Mouse (Mus musculus): Measurements from ENCODE around the gene 5830473C10Rik. TPM values are rescaled to one million over a fixed set of nuclear protein-coding genes. Genes with fewer than 3 reads are reported as not detected.
A peak's percentile ranks its signal among the peaks of the same experiment; 100 is the strongest.
"Not testable (repeated sequence)": the region's sequence is repeated elsewhere in the genome, so short reads cannot be mapped to it uniquely, and the experiment has no call there.

Gene 5830473C10Rik
- polyA plus RNA-seq, 1 experiment from 2014 or later = not detected

DNA sequence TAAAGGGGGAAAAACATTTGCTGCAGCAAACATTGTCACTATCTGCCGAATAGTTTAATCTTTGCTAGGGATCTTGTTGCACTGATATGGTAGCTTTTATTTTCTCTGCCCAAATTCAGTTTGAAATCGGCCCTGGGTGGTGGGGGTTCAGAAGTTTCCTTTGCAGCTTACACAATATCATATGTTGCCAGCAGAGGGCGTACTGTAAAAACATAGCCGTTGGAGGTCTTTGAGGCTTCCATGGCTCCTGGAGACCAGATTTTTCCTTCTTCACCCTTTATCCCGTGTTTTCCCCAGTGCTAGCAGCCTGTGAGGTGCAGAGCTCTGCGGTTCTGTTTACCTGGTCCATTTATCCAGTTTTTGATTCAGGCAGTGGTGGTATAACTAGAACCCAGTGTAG lies 40.6 kb downstream of the 5830473C10Rik start:
- Histone ChIP-seq H3K27ac (no peak overlapping the region), H3K9me3 (replicated peaks) (no peaks in the 10 kb centered on the region), H3K4me1 (no peaks in the 10 kb centered on the region), H3K4me3 (no peak overlapping the region), H3K27me3 (no peaks in the 10 kb centered on the region), H3K36me3 (ENCODE audit: poor library complexity, severe bottlenecking) (no peaks in the 10 kb centered on the region), H3K4me2 (no peak overlapping the region), H3K9ac (no peak overlapping the region)
- peak; percentile 50; the same call in 1 of the 2 replicates for ATAC-seq
- 20% methylated on average over 6 of the region's 6 CpGs for WGBS

DNA sequence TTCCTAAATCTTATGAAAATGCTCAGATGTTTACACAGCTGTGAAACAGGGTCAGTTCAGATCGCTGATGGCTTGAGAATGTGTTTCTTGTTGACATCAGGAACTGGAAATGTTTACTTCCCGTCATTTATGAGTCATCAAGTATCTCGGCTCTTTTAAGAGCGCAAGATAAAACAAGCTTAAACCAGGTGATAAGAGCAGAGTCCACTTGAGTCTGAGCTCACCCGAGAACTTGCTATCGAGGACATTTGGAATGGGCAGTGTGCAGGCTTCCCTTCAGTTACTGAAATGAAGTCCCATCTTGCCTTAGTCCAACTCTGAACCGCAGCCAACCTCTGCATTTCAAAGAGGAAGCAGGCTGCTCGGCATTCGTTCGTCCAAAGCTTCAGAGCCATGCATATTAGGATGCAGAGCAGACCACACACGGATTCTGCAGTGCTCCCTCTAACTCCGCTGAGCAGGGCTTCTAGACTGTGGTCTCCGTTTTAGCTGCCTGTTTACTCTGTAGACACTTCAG lies 42.6 kb downstream of the 5830473C10Rik start:
- H3K27me3 ChIP-seq = no peaks in the 10 kb centered on the region
- no peaks in the 10 kb centered on the region for H3K36me3 ChIP-seq (ENCODE audit: poor library complexity, severe bottlenecking)
- H3K4me1 ChIP-seq = no peaks in the 10 kb centered on the region
- no peak for ATAC-seq
- H3K9ac ChIP-seq = no peak overlapping the region
- H3K27ac ChIP-seq = no peak overlapping the region
- H3K4me2 ChIP-seq = no peak overlapping the region
- no peak overlapping the region for H3K4me3 ChIP-seq
- no peaks in the 10 kb centered on the region for H3K9me3 ChIP-seq (replicated peaks)
- WGBS = 67% methylated on average over 13 of the region's 13 CpGs

DNA sequence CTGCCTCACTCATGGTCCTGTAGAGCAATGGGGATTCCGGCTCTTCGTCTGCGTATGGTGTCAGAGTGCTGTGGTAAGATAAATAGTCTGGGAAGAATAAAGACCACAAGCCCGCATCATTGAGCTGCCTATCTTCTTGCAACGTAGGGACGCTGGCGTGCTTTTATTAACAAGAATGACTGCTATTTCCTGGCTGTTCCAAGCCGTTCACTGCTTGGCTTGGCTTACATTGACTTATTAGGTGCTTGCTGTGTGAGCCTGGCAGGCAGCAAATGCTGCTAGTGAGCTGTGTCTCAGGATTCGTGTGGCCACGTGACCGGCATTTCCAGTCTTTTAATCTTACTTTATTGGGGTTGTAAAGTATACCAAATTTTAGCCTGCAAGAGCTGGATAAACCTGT lies 48.0 kb downstream of the 5830473C10Rik start:
- WGBS = 88% methylated on average over 11 of the region's 11 CpGs
- H3K36me3 ChIP-seq (ENCODE audit: poor library complexity, severe bottlenecking) = no peaks in the 10 kb centered on the region
- no peak overlapping the region for H3K4me3 ChIP-seq
- H3K9ac ChIP-seq = no peak overlapping the region
- ATAC-seq = no peak
- no peak overlapping the region for H3K4me2 ChIP-seq
- no peaks in the 10 kb centered on the region for H3K9me3 ChIP-seq (replicated peaks)
- H3K4me1 ChIP-seq = no peaks in the 10 kb centered on the region
- H3K27ac ChIP-seq = no peak overlapping the region
- H3K27me3 ChIP-seq = no peaks in the 10 kb centered on the region

DNA sequence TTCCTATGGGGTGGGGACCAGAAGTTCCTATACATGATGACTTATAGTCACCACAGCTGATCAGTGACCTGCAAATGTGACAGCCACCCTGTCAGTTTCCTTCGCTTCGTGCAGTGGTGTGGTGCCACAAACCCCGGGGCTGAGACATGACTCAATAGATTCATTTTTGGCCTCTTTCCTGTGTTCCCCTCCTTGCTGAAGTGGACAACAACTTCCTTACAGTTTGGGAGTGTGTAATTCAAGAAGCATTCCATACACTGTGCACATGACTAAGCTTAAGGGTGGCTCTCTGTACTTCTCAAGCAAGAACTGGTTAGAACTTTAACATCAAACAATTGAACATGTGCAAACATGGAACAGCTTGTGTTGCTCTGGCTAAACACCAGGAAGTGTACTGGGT lies 50.5 kb downstream of the 5830473C10Rik start:
- Histone ChIP-seq H3K4me3 (no peak overlapping the region), H3K27ac (no peak overlapping the region), H3K4me2 (no peak overlapping the region), H3K9ac (no peak overlapping the region), H3K4me1 (no peaks in the 10 kb centered on the region), H3K27me3 (no peaks in the 10 kb centered on the region), H3K9me3 (replicated peaks) (no peaks in the 10 kb centered on the region), H3K36me3 (ENCODE audit: poor library complexity, severe bottlenecking) (no peaks in the 10 kb centered on the region)
- no peak for ATAC-seq
- 88% methylated on average over 3 of the region's 3 CpGs for WGBS

DNA sequence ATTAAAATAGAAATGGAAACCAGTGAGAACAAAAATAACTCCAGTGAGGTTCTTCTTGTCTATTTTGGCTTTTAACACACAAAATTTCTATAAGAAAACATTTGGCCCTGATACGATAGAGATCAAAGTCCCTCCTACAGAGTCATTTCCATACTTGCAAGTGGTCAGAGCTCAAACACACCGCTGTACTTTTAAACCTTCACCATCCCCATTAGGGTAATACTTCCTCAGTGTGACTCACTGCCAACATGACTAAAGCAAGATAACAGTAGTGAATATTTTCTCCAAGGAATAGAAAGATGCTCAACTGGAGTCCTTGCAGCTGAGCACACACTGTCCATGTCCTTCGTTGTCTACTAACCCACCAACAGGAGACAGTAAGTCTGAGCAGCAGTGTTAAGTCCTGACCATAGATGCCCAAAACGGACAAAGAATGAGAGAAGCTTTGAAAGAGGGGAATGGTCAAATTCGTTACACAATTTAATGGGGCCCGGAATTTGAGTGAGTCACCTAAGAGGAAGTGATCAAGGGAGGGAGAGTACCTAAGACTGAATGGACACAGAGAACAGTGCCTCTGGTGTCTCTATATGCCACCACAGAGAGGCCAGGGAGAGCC lies 51.2 kb downstream of the 5830473C10Rik start:
- no peak overlapping the region for H3K9ac ChIP-seq
- no peaks in the 10 kb centered on the region for H3K9me3 ChIP-seq (replicated peaks)
- no peak overlapping the region for H3K27ac ChIP-seq
- no peaks in the 10 kb centered on the region for H3K27me3 ChIP-seq
- 81% methylated on average over 6 of the region's 6 CpGs for WGBS
- no peaks in the 10 kb centered on the region for H3K36me3 ChIP-seq (ENCODE audit: poor library complexity, severe bottlenecking)
- no peak for ATAC-seq
- H3K4me2 ChIP-seq = no peak overlapping the region
- H3K4me3 ChIP-seq = no peak overlapping the region
- no peaks in the 10 kb centered on the region for H3K4me1 ChIP-seq

DNA sequence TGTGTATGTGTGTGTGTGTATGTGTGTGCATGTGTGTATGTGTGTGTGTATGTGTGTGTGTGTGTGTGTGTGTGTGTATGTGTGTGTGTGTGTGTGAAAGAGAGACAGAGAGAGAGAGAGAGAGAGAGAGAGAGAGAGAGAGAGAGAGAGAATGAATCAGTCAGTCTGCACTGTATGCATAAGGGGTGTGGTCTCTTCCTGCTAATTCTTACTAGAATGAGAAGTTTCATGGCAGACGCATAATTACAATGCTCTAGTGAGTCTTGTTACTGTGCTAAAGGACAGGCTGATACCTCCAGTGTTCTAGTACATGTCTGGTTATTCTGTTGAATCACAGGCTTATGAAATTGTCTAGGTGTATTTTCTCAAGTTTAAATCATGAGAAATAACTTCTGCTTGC lies 51.8 kb downstream of the 5830473C10Rik start:
- not testable (repeated sequence) for ATAC-seq; H3K4me1 ChIP-seq; H3K36me3 ChIP-seq (ENCODE audit: poor library complexity, severe bottlenecking); H3K27ac ChIP-seq; H3K27me3 ChIP-seq; H3K4me3 ChIP-seq; H3K4me2 ChIP-seq; H3K9ac ChIP-seq; H3K9me3 ChIP-seq (replicated peaks)
- 75% methylated on average over 1 of the region's 1 CpGs for WGBS

DNA sequence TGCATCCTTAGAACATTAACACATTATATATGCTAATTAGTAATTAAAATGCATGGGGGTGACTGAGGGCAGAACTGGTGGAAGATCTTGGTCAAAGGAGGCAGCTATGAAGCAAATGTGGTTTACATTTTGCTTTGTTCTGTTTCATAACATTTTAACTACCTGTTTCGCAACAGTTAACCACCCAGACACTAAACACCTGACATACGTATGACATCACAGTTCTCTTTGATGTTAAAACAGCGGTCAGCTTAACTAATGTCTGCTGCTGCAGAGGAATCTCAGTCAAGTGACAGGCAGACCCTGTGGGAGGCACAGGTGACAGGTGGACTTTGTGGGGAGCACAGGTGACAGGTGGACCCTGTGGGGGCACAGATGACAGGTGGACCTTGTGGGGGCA lies 57.0 kb downstream of the 5830473C10Rik start:
- Histone ChIP-seq H3K4me3 (no peak overlapping the region), H3K27ac (no peak overlapping the region), H3K27me3 (no peaks in the 10 kb centered on the region), H3K4me2 (no peak overlapping the region), H3K4me1 (no peaks in the 10 kb centered on the region), H3K9ac (no peak overlapping the region), H3K36me3 (ENCODE audit: poor library complexity, severe bottlenecking) (no peaks in the 10 kb centered on the region), H3K9me3 (replicated peaks) (no peaks in the 10 kb centered on the region)
- 88% methylated on average over 3 of the region's 3 CpGs for WGBS
- no peak for ATAC-seq

DNA sequence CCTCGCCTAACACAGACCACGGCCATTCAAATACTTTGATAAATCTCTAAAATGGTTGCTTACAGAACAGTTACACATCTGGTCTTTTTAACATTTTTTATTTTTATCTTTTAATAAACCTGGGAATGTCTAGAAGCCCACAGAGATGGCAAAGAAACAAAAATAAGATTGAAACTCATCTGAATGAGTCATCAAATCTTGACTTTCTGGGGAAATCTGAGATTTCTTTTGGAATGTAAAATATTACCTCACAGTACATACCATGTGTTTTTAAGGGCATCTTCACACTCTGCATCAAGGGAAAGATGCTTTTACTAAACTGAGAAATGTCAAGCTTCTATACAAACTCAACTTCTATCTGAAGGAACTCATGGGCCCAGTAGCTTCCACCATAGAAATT lies 60.4 kb downstream of the 5830473C10Rik start:
- Histone ChIP-seq H3K9me3 (replicated peaks) (no peaks in the 10 kb centered on the region), H3K27ac (no peak overlapping the region), H3K4me3 (no peak overlapping the region), H3K27me3 (no peaks in the 10 kb centered on the region), H3K36me3 (ENCODE audit: poor library complexity, severe bottlenecking) (no peaks in the 10 kb centered on the region), H3K4me2 (no peak overlapping the region), H3K4me1 (no peaks in the 10 kb centered on the region), H3K9ac (no peak overlapping the region)
- no peak for ATAC-seq
- WGBS = 95% methylated on average over 2 of the region's 2 CpGs

DNA sequence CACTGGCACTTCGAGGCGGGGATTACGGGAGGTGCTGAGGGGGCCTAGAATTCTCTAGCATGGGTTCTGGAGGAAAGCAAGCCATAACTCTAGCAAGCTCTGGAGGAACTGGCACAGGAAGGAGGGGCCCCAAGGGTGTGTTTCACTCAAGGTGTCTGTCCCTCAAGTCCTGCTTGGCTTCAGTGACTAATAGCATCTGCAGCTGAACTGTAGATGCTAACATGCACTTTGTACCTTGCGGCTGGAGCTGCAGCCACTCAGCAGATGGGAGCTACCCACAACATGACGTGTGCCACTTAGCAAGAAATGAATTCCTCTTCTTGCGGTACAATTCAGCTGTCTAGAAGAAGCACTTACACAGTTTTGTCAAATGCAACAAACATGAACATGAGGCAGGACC lies 60.8 kb downstream of the 5830473C10Rik start:
- no peak overlapping the region for H3K9ac ChIP-seq
- H3K4me1 ChIP-seq = no peaks in the 10 kb centered on the region
- WGBS = 98% methylated on average over 6 of the region's 6 CpGs
- H3K36me3 ChIP-seq (ENCODE audit: poor library complexity, severe bottlenecking) = no peaks in the 10 kb centered on the region
- no peak overlapping the region for H3K27ac ChIP-seq
- no peaks in the 10 kb centered on the region for H3K9me3 ChIP-seq (replicated peaks)
- H3K4me2 ChIP-seq = no peak overlapping the region
- H3K27me3 ChIP-seq = no peaks in the 10 kb centered on the region
- no peak for ATAC-seq
- no peak overlapping the region for H3K4me3 ChIP-seq

DNA sequence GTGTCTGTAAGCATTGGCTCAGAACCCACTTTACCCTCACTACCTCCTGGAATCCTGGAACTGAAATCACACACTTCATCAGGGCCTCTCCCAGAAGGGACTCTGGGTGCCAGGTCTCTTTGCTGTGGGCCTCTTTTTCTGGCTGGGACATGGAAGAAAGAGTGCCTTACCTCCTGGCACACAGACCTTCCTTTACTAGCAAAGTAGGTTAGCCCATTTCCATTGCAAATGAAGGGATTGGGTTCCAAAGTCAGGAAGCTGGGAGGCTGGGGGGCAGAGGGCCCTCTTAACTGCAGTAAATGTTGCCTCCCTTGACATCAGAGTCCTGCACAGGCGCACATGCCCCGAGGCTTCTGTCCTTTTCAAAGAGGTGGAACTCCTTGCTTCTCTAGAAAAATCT lies 62.3 kb downstream of the 5830473C10Rik start:
- WGBS = 86% methylated on average over 2 of the region's 2 CpGs
- no peak overlapping the region for H3K27ac ChIP-seq
- no peak overlapping the region for H3K4me2 ChIP-seq
- H3K4me3 ChIP-seq = no peak overlapping the region
- no peak for ATAC-seq
- H3K9me3 ChIP-seq (replicated peaks) = no peaks in the 10 kb centered on the region
- no peak overlapping the region for H3K9ac ChIP-seq
- no peaks in the 10 kb centered on the region for H3K4me1 ChIP-seq
- H3K27me3 ChIP-seq = no peaks in the 10 kb centered on the region
- no peaks in the 10 kb centered on the region for H3K36me3 ChIP-seq (ENCODE audit: poor library complexity, severe bottlenecking)

DNA sequence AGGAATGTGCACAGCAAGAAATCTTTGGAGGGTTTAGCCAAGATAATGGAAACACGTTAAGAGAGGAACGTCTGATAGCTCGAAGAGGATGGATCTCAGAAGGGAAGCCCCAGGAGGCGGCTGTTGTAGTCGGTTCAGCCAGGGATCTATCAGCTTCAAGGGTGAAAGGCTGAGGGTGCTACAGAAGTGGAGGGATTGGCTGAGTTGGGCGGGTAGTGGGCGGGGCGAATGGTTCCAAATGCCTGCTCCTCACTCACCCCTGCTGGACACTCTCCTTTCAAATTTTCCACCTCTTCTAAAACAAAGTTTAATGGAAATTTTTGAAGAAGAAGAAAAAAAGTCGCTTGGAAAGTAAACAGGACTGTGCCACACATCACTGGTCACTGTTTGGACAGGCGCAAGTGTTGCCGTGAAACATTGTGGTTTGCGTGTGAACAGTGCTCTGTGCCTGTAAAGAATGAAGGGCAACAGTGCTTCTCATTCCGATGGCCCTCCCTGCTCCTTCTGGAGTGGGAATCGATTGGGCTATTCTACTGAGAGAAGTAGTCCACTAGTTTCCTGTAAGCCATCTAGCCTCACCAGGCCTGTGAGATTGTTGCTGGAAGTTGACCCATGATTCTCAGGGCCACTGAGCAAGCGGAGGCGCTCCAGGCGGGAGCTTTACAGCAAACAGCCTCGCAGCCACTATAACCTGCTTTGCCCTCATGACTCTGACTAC lies 64.0 kb downstream of the 5830473C10Rik start:
- Histone ChIP-seq H3K4me3 (no peak overlapping the region), H3K9ac (no peak overlapping the region)
- 84% methylated on average over 18 of the region's 18 CpGs for WGBS

DNA sequence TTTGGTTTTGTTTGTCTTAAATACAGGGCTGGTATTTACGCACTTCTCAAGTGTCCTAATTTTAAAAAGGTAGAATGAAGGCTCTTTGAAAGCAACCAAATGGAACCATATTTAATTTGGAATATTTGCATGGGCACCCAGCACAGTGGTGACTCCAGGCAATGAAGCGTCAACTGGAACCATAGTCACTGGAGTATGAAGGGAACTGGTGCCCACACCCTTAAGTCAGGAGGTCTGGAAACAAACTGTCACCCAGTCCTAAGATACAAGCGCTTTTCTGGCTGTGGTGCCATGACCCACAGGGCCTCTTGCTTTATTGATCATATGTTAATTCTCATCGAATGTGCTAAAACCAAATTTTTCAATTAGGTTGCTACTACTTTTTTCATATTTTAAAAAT lies 66.5 kb downstream of the 5830473C10Rik start:
- no peak overlapping the region for H3K4me3 ChIP-seq
- no peak overlapping the region for H3K9ac ChIP-seq
- H3K27me3 ChIP-seq = no peaks in the 10 kb centered on the region
- H3K4me2 ChIP-seq = no peak overlapping the region
- H3K27ac ChIP-seq = no peak overlapping the region
- no peaks in the 10 kb centered on the region for H3K4me1 ChIP-seq
- 94% methylated on average over 4 of the region's 4 CpGs for WGBS
- H3K36me3 ChIP-seq (ENCODE audit: poor library complexity, severe bottlenecking) = no peaks in the 10 kb centered on the region
- ATAC-seq = no peak
- H3K9me3 ChIP-seq (replicated peaks) = no peaks in the 10 kb centered on the region

More for the DNA sequence above, 64.0 kb downstream of the 5830473C10Rik start:
- Histone ChIP-seq H3K27me3 (no peaks in the 10 kb centered on the region), H3K27ac (no peak overlapping the region), H3K4me2 (no peak overlapping the region), H3K4me1 (no peaks in the 10 kb centered on the region), H3K36me3 (ENCODE audit: poor library complexity, severe bottlenecking) (no peaks in the 10 kb centered on the region), H3K9me3 (replicated peaks) (no peaks in the 10 kb centered on the region)
- ATAC-seq = no peak

Data from forebrain, embryonic 13.5 days (tissue).